Mouse (Mus musculus): ENCODE measurements around the gene Txndc8. TPM values are rescaled to one million over a fixed set of nuclear protein-coding genes. Genes with fewer than 3 reads are reported as not detected.

The Txndc8 gene
- polyA plus RNA-seq, 1 experiment from 2014 or later = not detected

DNA sequence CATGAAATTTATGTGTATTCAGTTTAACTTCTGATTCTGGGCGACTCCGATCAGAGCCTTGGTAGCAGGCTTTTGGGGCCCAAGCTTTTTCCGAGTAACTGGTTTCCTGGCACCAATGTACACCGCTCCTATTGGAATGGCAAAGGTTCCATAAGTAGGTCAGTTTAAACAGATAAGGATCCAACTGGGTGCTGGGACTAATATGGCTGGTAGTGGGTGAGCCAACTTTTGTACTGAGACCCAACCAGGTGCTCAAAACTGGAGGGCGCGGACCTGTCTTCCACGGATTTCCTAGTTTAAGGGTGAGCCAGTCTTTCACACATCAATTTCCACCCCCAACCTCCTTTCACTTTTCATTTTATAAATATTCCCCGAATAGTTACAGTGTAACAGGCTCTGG, 53.9 kb downstream of the Txndc8 start:
- 74% methylated on average over 8 of the region's 8 CpGs for WGBS
- peaks cover 26% of the 10 kb centered on the region for H3K4me1 ChIP-seq
- H3K27ac ChIP-seq (replicated peaks) = no peak overlapping the region
- peak overlapping the region; percentile 85; the same call in 1 of the 2 replicates for H3K9ac ChIP-seq (replicated peaks)
- no peak for ATAC-seq (ENCODE audit: low FRiP score, low read depth)
- H3K36me3 ChIP-seq = peaks cover 23% of the 10 kb centered on the region
- H3K4me2 ChIP-seq (replicated peaks) = peak overlapping the region; percentile 75
- 0 out of 2 replicates have a peak, but pooled peaks cover 4% of the 10 kb centered on the region for H3K9me3 ChIP-seq
- H3K27me3 ChIP-seq = 0 out of 2 replicates have a peak, but pooled peaks cover 7% of the 10 kb centered on the region
- H3K4me3 ChIP-seq = peak overlapping the region; percentile 73

DNA sequence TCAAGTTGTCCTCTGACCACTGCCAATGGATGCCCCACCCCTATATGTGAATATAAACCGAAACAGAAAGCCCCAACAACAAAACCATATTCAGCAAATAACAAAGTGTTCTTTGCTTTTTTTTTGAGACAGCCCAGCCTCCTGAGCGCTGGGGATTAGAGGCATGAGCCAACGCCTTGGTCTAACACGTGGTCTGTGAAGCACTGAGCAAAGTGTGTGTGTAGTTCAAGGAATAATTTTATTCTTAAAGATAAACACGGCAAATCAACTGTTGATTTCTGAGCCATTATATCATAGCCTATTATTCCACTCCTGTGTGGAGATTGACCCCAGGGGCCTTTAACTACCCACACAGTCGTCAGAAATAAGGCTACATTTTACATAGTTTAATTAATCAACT, 54.3 kb downstream of the Txndc8 start:
- 0 out of 2 replicates have a peak, but pooled peaks cover 4% of the 10 kb centered on the region for H3K9me3 ChIP-seq
- H3K27me3 ChIP-seq = 0 out of 2 replicates have a peak, but pooled peaks cover 7% of the 10 kb centered on the region
- peaks cover 26% of the 10 kb centered on the region for H3K4me1 ChIP-seq
- no peak overlapping the region for H3K27ac ChIP-seq (replicated peaks)
- H3K4me3 ChIP-seq = peak overlapping the region; percentile 73
- ATAC-seq (ENCODE audit: low FRiP score, low read depth) = no peak
- no peak overlapping the region for H3K9ac ChIP-seq (replicated peaks)
- 81% methylated on average over 6 of the region's 6 CpGs for WGBS
- peak overlapping the region; percentile 75 for H3K4me2 ChIP-seq (replicated peaks)
- peaks cover 27% of the 10 kb centered on the region for H3K36me3 ChIP-seq

DNA sequence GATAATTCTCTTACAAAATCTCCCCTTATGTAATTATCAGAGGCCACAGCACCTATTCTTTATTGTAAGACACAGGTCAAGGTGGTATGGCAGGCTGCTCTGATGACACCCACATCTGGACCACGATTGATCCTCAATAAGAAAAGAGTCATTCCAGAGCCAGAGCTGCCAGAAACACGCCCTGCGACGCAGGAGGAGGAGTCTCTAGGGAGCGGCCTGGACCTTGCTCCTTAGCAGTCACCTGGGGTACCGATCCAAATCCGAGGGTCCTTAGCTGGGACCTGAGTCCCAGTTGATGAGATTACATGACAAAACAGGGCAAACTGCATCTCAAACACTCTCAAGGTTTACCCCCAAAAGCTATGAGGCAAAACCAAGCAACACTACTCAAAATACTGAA, 55.1 kb downstream of the Txndc8 start:
- no peak overlapping the region for H3K4me2 ChIP-seq (replicated peaks)
- no peak overlapping the region for H3K9ac ChIP-seq (replicated peaks)
- H3K27me3 ChIP-seq = 0 out of 2 replicates have a peak, but pooled peaks cover 7% of the 10 kb centered on the region
- H3K4me3 ChIP-seq = no peak overlapping the region
- H3K27ac ChIP-seq (replicated peaks) = no peak overlapping the region
- H3K4me1 ChIP-seq = peaks cover 26% of the 10 kb centered on the region
- H3K9me3 ChIP-seq = 0 out of 2 replicates have a peak, but pooled peaks cover 4% of the 10 kb centered on the region
- 89% methylated on average over 7 of the region's 7 CpGs for WGBS
- H3K36me3 ChIP-seq = peaks cover 35% of the 10 kb centered on the region
- ATAC-seq (ENCODE audit: low FRiP score, low read depth) = no peak

DNA sequence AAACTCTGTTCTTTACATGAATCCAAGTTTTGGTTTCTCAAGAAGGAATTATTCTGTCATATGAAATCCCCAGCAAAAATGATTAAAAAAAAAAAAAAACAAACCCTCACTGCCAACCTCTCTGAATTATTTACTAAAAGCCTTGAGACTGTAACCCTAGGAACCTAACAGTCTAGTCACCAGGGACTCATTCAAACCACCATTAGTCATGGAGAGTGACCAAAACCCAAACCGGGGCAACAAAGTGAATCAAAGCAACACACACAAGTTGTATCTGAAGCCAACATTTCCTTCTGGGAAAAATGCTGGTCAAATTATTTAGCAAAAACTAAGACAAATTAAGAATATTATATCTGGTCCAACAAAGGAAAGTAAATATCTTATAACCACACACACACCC, 56.0 kb downstream of the Txndc8 start:
- Histone ChIP-seq H3K4me1 (peaks cover 26% of the 10 kb centered on the region), H3K36me3 (peaks cover 43% of the 10 kb centered on the region), H3K4me2 (replicated peaks) (no peak overlapping the region), H3K4me3 (no peak overlapping the region), H3K9me3 (0 out of 2 replicates have a peak, but pooled peaks cover 4% of the 10 kb centered on the region), H3K9ac (replicated peaks) (no peak overlapping the region), H3K27me3 (0 out of 2 replicates have a peak, but pooled peaks cover 7% of the 10 kb centered on the region), H3K27ac (replicated peaks) (no peak overlapping the region)
- ATAC-seq (ENCODE audit: low FRiP score, low read depth) = no peak
- 97% methylated on average over 1 of the region's 1 CpGs for WGBS

DNA sequence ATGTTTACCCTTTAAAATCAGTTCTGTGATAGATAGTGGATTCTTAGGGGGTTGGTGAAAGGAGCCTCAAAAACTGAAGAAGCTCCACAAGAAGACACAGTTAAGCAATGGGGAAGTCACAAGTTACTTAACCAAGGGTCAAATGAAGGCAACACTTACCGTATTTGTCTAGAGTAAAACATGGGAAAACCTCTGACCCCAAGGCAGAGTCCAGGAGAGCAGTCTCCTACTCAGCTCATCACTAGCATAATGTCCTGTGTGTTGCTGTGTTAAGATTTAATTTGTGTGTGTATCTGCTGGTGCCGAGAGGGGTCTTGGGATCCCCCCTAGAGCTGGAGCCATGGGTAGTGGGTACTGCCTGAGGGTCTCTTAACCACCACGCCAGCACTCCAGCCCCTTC, 56.5 kb downstream of the Txndc8 start:
- ATAC-seq (ENCODE audit: low FRiP score, low read depth) = no peak
- H3K27ac ChIP-seq (replicated peaks) = no peak overlapping the region
- 0 out of 2 replicates have a peak, but pooled peaks cover 3% of the 10 kb centered on the region for H3K27me3 ChIP-seq
- H3K4me2 ChIP-seq (replicated peaks) = no peak overlapping the region
- H3K9ac ChIP-seq (replicated peaks) = no peak overlapping the region
- no peak overlapping the region for H3K4me3 ChIP-seq
- 0 out of 2 replicates have a peak, but pooled peaks cover 4% of the 10 kb centered on the region for H3K9me3 ChIP-seq
- peaks cover 26% of the 10 kb centered on the region for H3K4me1 ChIP-seq
- WGBS = 89% methylated on average over 3 of the region's 3 CpGs
- peaks cover 48% of the 10 kb centered on the region for H3K36me3 ChIP-seq

DNA sequence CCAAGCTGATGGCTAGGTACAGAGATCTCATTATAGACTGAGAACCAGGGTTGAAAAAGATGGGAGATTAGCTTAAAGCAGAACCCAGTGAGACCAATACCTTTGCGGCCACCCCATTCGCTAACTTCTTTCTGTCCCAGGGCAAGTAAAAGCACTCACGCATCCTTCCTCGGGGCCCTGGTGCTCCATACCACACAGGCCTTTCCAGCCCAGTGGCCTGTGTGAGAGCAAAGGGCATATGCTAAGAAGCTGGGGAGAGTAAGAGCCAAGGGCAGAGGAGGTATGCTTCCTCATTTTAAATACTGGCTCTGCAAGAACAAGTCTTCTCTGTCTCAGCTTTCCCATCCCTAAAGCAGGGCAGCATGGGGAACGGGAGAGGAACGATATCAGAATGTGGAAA, 59.1 kb downstream of the Txndc8 start:
- 88% methylated on average over 6 of the region's 6 CpGs for WGBS
- no peak for ATAC-seq (ENCODE audit: low FRiP score, low read depth)
- H3K36me3 ChIP-seq = peaks cover 58% of the 10 kb centered on the region
- H3K9me3 ChIP-seq = 0 out of 2 replicates have a peak, but pooled peaks cover 4% of the 10 kb centered on the region
- no peak overlapping the region for H3K4me3 ChIP-seq
- no peak overlapping the region for H3K4me2 ChIP-seq (replicated peaks)
- H3K27me3 ChIP-seq = no peaks in the 10 kb centered on the region
- peaks cover 12% of the 10 kb centered on the region; the same call in 1 of the 2 replicates for H3K4me1 ChIP-seq
- no peak overlapping the region for H3K9ac ChIP-seq (replicated peaks)
- no peak overlapping the region for H3K27ac ChIP-seq (replicated peaks)

DNA sequence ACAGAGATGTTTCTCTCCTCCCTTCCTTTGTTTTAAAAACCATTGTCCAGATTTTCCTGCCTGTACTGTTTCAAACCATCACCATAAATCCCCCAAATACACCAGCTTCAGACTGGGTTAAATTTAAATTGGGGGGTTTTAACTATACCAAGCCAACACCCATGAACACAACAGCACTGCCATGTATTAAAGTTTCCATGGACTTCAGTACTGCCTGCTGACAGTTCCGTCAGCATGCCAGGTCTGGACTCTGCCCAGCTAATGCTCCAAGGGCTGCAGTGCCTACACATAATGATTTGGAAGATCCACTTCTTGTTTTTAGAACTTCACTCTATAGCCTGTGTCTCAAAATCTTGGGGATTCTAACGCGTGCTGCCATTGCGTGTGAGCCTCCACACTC, 61.4 kb downstream of the Txndc8 start:
- 96% methylated on average over 4 of the region's 4 CpGs for WGBS

DNA sequence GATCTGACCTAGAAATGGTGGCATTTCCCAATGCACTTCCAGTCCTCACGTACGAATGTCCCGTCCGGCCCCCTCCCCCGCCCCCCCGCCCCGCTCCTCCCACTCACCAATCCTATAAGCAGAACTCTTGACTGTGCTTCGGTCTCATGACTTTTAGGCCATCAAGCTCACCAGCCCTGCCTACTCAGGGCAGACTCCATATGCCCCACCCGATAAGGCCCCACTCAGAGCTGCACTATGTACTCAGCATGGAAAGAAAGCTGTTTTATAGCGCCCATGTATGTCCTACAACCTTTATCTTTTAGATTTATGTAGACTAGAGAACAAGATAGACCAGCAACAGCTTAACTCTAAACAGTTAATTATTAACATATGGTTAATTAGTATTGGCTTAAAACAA, 61.9 kb downstream of the Txndc8 start:
- Histone ChIP-seq H3K27me3 (no peaks in the 10 kb centered on the region), H3K4me1 (no peaks in the 10 kb centered on the region), H3K36me3 (peaks cover 82% of the 10 kb centered on the region), H3K4me3 (no peak overlapping the region), H3K4me2 (replicated peaks) (no peak overlapping the region), H3K27ac (replicated peaks) (no peak overlapping the region), H3K9me3 (0 out of 2 replicates have a peak, but pooled peaks cover 4% of the 10 kb centered on the region), H3K9ac (replicated peaks) (no peak overlapping the region)
- no peak for ATAC-seq (ENCODE audit: low FRiP score, low read depth)
- WGBS = 88% methylated on average over 10 of the region's 10 CpGs

More for the DNA sequence above, 61.4 kb downstream of the Txndc8 start:
- H3K27me3 ChIP-seq = no peaks in the 10 kb centered on the region
- ATAC-seq (ENCODE audit: low FRiP score, low read depth) = no peak
- peaks cover 81% of the 10 kb centered on the region for H3K36me3 ChIP-seq
- 0 out of 2 replicates have a peak, but pooled peaks cover 4% of the 10 kb centered on the region for H3K9me3 ChIP-seq
- no peak overlapping the region for H3K27ac ChIP-seq (replicated peaks)
- no peak overlapping the region for H3K4me3 ChIP-seq
- no peaks in the 10 kb centered on the region for H3K4me1 ChIP-seq
- H3K9ac ChIP-seq (replicated peaks) = no peak overlapping the region
- H3K4me2 ChIP-seq (replicated peaks) = no peak overlapping the region

DNA sequence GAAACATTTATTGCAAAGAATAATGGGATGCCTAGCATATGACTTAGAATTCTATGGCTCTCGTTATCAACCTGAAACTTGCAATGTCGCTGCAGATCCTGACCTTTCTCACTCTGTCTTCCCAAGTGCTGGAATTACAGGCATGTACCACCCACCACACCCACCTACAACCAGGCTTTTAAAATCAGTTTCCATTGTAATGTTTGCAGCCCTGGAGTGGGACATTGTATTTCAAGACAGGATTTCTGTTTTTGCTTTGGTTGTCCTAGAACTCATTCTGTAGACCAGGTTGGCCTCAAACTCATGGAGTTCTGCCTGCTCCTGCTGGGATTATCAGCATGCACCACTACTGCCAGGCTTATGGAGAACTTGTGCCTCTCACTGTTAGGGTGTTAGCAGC, 66.0 kb downstream of the Txndc8 start:
- no peaks in the 10 kb centered on the region for H3K27me3 ChIP-seq
- H3K27ac ChIP-seq (replicated peaks) = no peak overlapping the region
- no peak overlapping the region for H3K4me3 ChIP-seq
- H3K4me2 ChIP-seq (replicated peaks) = no peak overlapping the region
- peaks cover 42% of the 10 kb centered on the region for H3K36me3 ChIP-seq
- H3K9ac ChIP-seq (replicated peaks) = no peak overlapping the region
- 90% methylated on average over 2 of the region's 2 CpGs for WGBS
- H3K4me1 ChIP-seq = no peaks in the 10 kb centered on the region
- no peaks in the 10 kb centered on the region for H3K9me3 ChIP-seq
- no peak for ATAC-seq (ENCODE audit: low FRiP score, low read depth)

DNA sequence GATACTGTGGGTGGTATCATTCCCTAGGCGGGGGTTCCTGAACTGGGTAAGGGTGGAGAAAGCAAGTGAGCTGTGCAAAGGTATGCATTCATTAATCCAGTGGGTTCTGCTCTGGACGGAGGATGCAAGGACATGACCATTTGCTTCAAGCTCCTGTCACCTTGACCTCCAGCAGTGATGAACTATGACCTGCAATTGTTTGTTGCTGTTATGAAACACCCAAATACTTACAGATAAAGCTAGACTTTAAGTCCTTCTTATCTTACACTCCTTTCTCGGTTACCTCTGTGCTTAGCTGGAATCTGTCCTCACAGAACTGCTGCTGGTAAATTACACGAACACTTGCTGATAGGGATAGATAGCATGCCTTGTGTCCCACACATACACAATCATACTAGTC, 68.3 kb downstream of the Txndc8 start:
- H3K4me3 ChIP-seq = no peak overlapping the region
- WGBS = 86% methylated on average over 4 of the region's 4 CpGs
- H3K4me1 ChIP-seq = no peaks in the 10 kb centered on the region
- no peaks in the 10 kb centered on the region for H3K27me3 ChIP-seq
- H3K36me3 ChIP-seq = peaks cover 28% of the 10 kb centered on the region
- H3K9ac ChIP-seq (replicated peaks) = no peak overlapping the region
- H3K9me3 ChIP-seq = no peaks in the 10 kb centered on the region
- ATAC-seq (ENCODE audit: low FRiP score, low read depth) = no peak
- no peak overlapping the region for H3K4me2 ChIP-seq (replicated peaks)
- no peak overlapping the region for H3K27ac ChIP-seq (replicated peaks)

DNA sequence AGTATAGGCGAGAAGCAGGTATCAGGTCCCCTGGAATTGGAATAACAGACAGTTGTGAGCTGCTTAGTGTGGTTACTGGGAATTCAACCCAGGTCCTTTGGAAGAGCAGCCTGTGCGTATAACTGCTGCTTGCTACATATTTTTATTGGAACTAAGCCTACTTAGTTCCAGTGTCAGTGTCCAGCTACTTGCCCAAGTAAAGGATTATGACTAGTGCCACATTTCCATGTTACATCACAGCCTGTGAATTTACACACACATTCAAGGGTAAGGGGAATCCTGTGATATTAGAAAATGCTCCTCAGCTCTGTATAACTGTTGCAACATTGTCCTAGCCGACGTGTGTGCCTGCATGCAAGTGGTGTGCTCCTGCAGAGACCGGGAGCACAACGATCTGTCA, 71.6 kb downstream of the Txndc8 start:
- Histone ChIP-seq H3K4me1 (no peaks in the 10 kb centered on the region), H3K27me3 (no peaks in the 10 kb centered on the region), H3K36me3 (0 out of 2 replicates have a peak, but pooled peaks cover 2% of the 10 kb centered on the region), H3K4me2 (replicated peaks) (no peak overlapping the region), H3K27ac (replicated peaks) (no peak overlapping the region), H3K9me3 (no peaks in the 10 kb centered on the region), H3K4me3 (no peak overlapping the region), H3K9ac (replicated peaks) (no peak overlapping the region)
- 85% methylated on average over 6 of the region's 6 CpGs for WGBS
- no peak for ATAC-seq (ENCODE audit: low FRiP score, low read depth)

DNA sequence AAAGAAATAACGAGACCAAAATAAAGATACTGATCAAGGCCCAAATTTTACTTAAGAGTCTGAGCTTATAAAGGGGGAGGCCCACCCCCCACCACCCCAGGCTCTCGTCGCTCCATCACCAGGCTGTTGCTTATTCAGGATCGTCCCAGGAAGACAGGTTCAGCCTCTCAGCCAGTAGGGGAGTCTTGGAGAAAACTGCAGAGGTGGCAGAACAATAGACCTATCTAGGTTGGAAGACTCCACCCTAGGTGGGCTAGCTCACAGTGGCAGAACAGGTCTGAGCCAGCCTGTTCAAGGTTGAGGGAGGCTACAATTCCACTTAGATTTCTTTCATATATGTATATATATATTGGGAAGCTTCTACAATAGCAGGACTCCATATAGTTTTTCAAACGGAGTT, 74.7 kb downstream of the Txndc8 start:
- 76% methylated on average over 5 of the region's 5 CpGs for WGBS
- Histone ChIP-seq H3K27me3 (no peaks in the 10 kb centered on the region), H3K9ac (replicated peaks) (no peak overlapping the region)

More for the DNA sequence above, 74.7 kb downstream of the Txndc8 start:
- Histone ChIP-seq H3K36me3 (no peaks in the 10 kb centered on the region), H3K4me1 (no peaks in the 10 kb centered on the region), H3K27ac (replicated peaks) (no peak overlapping the region), H3K4me2 (replicated peaks) (no peak overlapping the region), H3K4me3 (no peak overlapping the region), H3K9me3 (no peaks in the 10 kb centered on the region)
- no peak for ATAC-seq (ENCODE audit: low FRiP score, low read depth)
